Mouse (Mus musculus) olfactory bulb, adult 2 months (tissue): ENCODE data around the gene Fam83d. TPM values are rescaled to one million over a fixed set of nuclear protein-coding genes. Genes with fewer than 3 reads are reported as not detected.

Experiments
- H3K27ac ChIP-seq: fragments of 200-500 bp; 2 replicates; pipeline ENCODE4 v1.5.1; 2012; ENCODE audit warnings: low read depth, low read length; ENCODE audit not compliant: insufficient read depth
- H3K4me1 ChIP-seq: fragments of 200-500 bp; 2 replicates; pipeline ENCODE4 v1.6.1; 2012; ENCODE audit warnings: low read length; ENCODE audit not compliant: control insufficient read depth, insufficient read depth
- H3K4me3 ChIP-seq: fragments of 200-500 bp; 2 replicates; pipeline ENCODE4 v1.5.1; 2012; ENCODE audit warnings: mild to moderate bottlenecking, low read depth, low read length, moderate library complexity; ENCODE audit not compliant: insufficient read depth
- CTCF ChIP-seq: fragments of 200-500 bp; IDR thresholded peaks from 2 replicates; pipeline ENCODE4 v1.5.1; 2012; ENCODE audit warnings: low read depth, mild to moderate bottlenecking, low read length, moderate library complexity; ENCODE audit not compliant: insufficient read depth
- POLR2A ChIP-seq: fragments of 200-500 bp; IDR thresholded peaks from 2 replicates; pipeline ENCODE4 v1.6.1; 2012; ENCODE audit warnings: mild to moderate bottlenecking, low read depth, low read length, moderate library complexity; ENCODE audit not compliant: insufficient read depth
- WGBS: fragments of 180-500 bp; shearing (Covaris S2); methylation state at CpG from one replicate; pipeline ENCODE4 v1.1.7; 2018; 5-methylcytosine and 5-hydroxymethylcytosine counted together
- polyA plus RNA-seq: library from polyadenylated mRNA; stranded (reverse); fragments of >200 nt; gene quantifications from 2 replicates; pipeline ENCODE4 v1.2.4, GENCODE M21; 2012; ENCODE audit warnings: low replicate concordance; ENCODE audit not compliant: missing spikeins, insufficient read depth, insufficient read length

The Fam83d gene
- polyA plus RNA-seq, 1 experiment: not detected

DNA sequence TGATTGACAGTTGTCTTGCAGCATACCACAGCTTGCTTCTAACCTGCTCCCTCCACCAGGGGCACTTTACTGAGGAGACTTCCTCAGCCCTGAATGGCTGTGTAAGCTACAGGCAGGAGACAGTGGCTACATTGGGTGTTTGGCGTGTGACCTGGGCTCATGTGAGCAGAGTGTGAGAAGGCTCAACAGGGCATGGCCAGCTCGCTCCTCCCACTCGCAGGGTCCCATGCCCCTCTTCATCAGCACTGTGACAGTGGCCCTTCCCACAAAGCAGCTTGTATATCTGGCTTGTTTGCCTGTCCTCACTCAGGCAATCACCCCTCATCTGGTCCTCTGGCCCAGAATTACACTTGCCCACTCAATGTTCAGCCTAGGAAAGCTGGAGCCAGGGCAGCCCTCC is 28.8 kb upstream of the Fam83d start:
- peaks cover 51% of the 10 kb centered on the region for H3K4me1 ChIP-seq
- 91% methylated on average over 3 of the region's 3 CpGs for whole genome bisulfite sequencing

DNA sequence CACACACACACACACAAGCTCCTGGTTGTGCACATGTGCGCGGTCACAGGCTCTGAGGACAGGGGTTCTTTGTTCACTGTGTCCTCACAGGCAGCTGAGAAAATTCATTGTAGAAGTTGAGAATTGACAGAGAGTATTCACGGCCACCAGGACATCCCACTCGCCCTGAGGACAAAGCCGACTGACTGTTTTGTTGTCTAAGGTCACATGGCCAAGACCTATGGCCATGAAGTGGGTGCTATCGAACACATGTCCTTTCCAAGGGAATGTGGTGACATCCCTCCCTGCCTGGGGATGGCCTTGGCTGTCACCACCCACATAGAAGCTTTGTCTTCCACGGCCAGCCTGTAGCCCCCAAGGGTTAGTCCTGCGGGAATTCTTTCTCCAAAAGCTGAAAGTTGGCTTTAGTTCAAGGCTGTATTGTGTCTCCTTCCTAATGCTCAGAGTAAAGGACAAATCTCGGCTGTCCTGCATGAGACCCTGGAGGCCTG is 26.8 kb upstream of the Fam83d start:
- 55% methylated on average over 9 of the region's 9 CpGs for WGBS
- no peak overlapping the region for H3K4me3 ChIP-seq
- peak overlapping the region; percentile 55 for H3K27ac ChIP-seq
- no peak for TF ChIP-seq CTCF
- no peak for TF ChIP-seq POLR2A
- peaks cover 49% of the 10 kb centered on the region for H3K4me1 ChIP-seq

More for the DNA sequence above, 28.8 kb upstream of the Fam83d start:
- TF ChIP-seq POLR2A (no peak), CTCF (no peak)
- 0 out of 2 replicates have a peak overlapping the region, but pooled peaks have one; percentile 4 for H3K27ac ChIP-seq
- no peak overlapping the region for H3K4me3 ChIP-seq

DNA sequence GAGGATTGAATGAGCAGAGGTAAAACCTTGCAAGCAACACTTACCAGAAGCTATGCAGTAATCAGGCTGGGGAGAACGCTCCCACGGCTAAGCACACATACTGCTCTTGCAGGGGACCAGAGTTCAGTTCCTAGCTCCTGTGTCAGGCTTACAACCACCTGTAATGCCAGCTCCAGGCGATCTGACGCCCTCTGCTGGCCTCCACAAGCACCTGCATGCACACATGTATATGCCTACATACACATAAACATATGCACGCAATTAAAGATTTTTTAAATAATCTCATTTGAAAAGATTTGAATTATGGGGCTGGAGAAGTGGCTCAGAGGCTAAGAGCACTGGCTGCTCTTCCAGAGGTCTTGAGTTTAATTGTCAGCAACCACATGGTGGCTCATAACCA is 25.5 kb upstream of the Fam83d start:
- H3K4me1 ChIP-seq: peaks cover 53% of the 10 kb centered on the region
- H3K27ac ChIP-seq: no peak overlapping the region
- TF ChIP-seq POLR2A (no peak), CTCF (no peak)
- no peak overlapping the region for H3K4me3 ChIP-seq
- 80% methylated on average over 5 of the region's 5 CpGs for WGBS

DNA sequence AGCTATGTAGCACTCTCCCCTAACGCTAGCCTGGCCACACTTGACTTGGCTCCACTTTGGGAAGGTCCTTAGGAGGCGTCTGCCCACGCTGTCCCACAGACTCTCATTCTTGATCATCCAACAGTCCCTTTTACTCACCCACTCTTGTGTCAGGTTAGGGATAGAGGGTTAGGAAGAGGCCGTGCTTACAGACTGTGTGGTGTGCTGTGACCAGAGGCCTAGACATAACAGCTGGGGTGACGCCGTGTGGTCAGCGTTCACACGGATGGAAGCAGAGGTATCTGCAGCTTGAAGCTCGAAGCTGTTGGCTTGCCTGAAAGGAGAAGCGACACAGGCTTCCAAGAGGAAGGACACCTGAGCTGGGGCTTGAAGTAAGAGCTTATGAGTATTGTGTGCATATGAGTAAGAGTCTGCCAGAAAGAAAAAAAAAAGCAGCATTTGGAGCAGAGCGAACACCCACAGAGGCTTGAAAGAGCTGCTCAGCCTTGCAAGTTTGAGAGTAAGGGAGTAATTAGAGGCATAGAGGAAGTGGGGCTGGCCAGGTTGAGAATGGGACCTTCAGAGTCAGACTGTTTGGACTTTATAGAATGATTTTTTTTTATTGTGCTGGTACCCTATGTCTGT is 24.3 kb upstream of the Fam83d start:
- peaks cover 53% of the 10 kb centered on the region for H3K4me1 ChIP-seq
- no peak for TF ChIP-seq POLR2A
- no peak for TF ChIP-seq CTCF
- H3K27ac ChIP-seq: peak overlapping the region; percentile 71
- WGBS: 72% methylated on average over 11 of the region's 11 CpGs
- H3K4me3 ChIP-seq: no peak overlapping the region

DNA sequence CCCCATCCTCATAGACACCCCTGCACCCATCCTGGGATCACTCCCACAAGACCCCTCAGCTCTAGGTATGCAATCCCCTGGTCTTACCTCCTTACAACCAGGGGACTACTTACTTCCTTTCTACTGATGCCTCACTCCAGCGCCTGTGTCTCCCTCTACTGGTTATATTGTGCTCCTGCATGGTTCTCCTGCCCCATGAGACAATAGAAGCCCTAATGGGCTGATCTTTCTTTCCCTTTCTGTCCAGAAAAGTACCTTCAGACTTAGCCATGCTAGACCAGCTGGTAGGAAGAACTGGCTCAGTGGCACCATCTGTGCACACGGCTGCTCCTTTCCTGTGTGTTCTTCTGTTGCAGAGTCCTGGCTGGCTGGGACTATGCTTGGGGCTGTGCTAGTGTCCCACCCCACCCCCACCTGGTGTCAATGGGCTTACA is 22.8 kb upstream of the Fam83d start:
- no peak overlapping the region for H3K4me3 ChIP-seq
- 11% methylated on average over 2 of the region's 2 CpGs for WGBS

DNA sequence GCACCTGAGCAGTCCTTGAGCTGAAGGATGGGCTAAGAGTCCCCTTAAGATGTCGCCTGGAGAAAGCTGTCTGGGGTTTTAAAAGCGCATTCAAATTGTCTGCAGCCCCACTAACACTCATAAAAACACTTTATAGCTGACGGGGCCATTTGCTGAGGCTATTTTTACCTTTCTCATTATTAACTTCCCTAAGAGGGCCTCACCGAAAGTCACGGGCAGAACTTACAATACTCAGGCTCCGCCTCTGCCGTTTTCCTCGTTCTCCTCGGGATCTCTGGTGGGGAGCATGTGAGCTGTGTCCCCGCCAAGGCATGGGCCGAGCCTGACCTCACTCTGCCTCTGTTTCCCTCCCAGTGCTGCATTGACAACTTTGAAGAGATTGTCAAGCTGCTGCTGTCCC is 21.7 kb upstream of the Fam83d start:
- Histone ChIP-seq H3K4me3 (no peak overlapping the region), H3K27ac (no peak overlapping the region), H3K4me1 (peaks cover 44% of the 10 kb centered on the region)
- TF ChIP-seq POLR2A (no peak), CTCF (no peak)
- WGBS: 61% methylated on average over 11 of the region's 11 CpGs

More for the DNA sequence above, 22.8 kb upstream of the Fam83d start:
- TF ChIP-seq POLR2A: no peak
- TF ChIP-seq CTCF: no peak
- Histone ChIP-seq H3K27ac (no peak overlapping the region), H3K4me1 (peaks cover 51% of the 10 kb centered on the region)

DNA sequence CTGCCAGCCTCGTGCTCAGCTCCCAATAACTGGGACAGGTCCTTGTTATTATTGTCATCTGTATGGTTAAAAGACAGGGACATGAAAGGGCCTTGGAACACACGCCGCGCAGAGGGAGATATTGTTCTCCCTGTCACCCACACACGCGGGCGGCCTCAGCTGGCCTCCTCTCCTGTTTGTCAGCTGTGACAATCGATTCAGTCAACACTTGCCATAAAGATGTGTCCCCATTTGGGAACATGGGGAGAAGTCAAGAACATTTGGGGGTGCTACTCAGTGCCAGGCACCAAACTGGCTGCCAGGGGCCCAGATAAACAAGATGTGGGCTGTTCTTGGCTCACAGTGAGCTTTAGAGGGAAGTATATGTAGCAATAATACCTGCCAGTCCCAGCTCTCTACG is 18.5 kb upstream of the Fam83d start:
- Histone ChIP-seq H3K4me3 (no peak overlapping the region), H3K27ac (no peak overlapping the region), H3K4me1 (peaks cover 28% of the 10 kb centered on the region)
- 78% methylated on average over 9 of the region's 9 CpGs for whole genome bisulfite sequencing
- TF ChIP-seq CTCF: no peak
- TF ChIP-seq POLR2A: no peak

DNA sequence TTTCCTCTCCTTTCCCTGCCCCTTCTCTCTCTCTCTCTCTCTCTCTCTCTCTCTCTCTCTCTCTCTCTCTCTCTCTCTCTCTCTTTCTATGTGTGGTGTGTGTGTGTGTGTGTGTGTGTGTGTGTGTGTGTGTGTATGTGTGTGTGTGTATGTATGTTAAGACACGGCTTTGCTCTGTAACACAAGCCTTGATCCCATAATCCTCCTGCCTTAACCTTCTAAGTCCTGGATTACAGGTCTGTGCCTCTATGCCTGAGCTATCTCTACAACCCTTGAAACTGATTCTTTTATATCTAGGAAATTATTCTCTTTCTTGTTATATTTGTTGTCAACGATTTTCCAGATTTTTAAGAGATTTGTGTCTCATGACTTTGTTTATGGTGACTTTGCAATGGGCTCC is 7.7 kb upstream of the Fam83d start:
- Histone ChIP-seq H3K27ac (no peak overlapping the region), H3K4me1 (no peaks in the 10 kb centered on the region), H3K4me3 (no peak overlapping the region)
- TF ChIP-seq CTCF (no peak), POLR2A (no peak)
- 78% methylated on average over 2 of the region's 2 CpGs for WGBS

DNA sequence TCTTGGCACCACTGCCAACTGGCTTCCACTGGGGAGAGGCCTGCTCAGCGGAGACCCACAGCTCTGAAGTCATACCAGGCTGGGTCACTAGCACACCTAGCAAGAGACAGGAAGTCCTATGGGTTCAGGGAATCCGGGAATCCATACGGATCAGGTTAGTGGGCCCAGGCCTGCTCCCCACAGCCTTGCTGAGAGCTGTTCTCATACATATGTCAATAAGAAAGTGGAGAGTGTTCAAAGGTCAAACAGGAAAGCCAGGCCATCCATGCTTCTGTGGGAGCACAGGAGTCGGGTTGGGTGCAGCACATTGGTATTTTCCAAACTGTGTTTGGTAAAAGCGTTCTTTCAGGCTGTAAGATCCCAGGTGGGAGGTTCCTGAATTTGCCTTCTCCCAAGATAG is 5.6 kb upstream of the Fam83d start:
- H3K27ac ChIP-seq: no peak overlapping the region
- TF ChIP-seq CTCF (no peak), POLR2A (no peak)
- no peak overlapping the region for H3K4me3 ChIP-seq
- 89% methylated on average over 5 of the region's 5 CpGs for WGBS
- H3K4me1 ChIP-seq: no peaks in the 10 kb centered on the region
